In the genomic region with DNA sequence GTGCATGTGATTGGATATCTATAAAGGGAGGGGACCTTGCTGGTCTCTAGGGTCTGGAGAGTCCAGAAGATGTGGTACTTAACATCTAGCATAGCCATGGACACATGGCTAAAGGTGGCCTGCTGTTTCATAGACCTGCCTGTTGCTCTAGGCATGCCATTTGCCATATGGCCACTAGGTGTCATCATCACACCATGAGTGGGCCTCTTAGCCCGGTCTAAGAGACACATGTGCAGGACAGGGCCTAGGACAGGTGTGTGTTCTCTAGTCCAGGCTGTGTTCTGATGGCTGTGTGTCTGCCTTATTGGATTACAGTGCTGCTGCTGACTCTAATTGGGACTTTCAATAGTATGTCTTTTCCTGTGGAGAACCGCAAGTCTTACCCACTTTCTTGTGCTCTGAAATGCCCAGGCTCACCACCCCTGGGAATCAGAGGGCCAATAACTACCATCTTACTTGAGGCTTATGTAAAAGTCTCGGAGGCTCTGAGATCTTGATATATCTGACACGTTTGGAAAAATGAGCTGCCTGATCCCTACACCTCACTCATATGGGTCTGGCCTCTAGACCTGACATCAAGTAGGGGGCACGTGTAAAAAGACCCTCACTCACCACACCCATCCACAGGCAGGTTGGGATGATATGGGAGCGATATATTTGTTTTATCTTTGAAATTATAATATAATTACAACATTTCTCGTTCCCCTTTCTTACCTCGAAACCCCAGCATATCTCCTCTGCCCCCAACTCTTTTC, we compare ENCODE assay signal across 8 mouse cellular contexts. TPM values are rescaled to one million over a fixed set of nuclear protein-coding genes. Genes with fewer than 3 reads are reported as not detected.
DNase-seq lines count a peak whose midpoint lies in the region; ATAC-seq and TF ChIP-seq lines count a peak whose summit lies in the region.

No protein-coding gene starts in this region.

- no peaks in the 10 kb centered on the region for H3K9me3 ChIP-seq in CH12.LX (replicated peaks; ENCODE audit: low read length)
- H3K9me3 ChIP-seq in forebrain, embryonic 14.5 days (replicated peaks; ENCODE audit: control insufficient read depth, low read length): no peaks in the 10 kb centered on the region

- in situ Hi-C loops in CH12.LX (cut with MboI; ENCODE audit: low pct_ligation_motif_present, low pct_unique_long_range_greater_than_20kb, low sequenced_read_pairs): no loop called here

- no peaks in the 10 kb centered on the region for H3K79me2 ChIP-seq in CH12.LX (replicated peaks; ENCODE audit: control insufficient read depth, extremely low read depth, insufficient read depth, poor library complexity, severe bottlenecking)

- peaks cover 2 to 24% of the 10 kb centered on the region in 2 experiments; a peak in 2 of 4 replicates for H3K4me1 ChIP-seq in CH12.LX (ENCODE audit: control insufficient read depth in 1 of 2, insufficient read depth in 2 of 2)
- no peaks in the 10 kb centered on the region for H3K4me1 ChIP-seq in forebrain, embryonic 14.5 days (ENCODE audit: control insufficient read depth, insufficient read depth, low read length)

- no peak for TF ChIP-seq EP300 in CH12.LX (IDR thresholded peaks at IDR 0.05; ENCODE audit: low read length)

- peak; percentile 85 for DNase-seq in CH12.LX (ENCODE audit: extremely low read depth)
- DNase-seq in c-Kit-positive CD71-positive TER-119-positive erythroid progenitor cells, embryonic 14.5 days (ENCODE audit: low spot score): peak; percentile 64
- DNase-seq in forebrain, embryonic 14.5 days (ENCODE audit: low spot score): peak; percentile 84
- DNase-seq in heart, postnatal 25 days (ENCODE audit: low spot score): peak; percentile 54
- peak; percentile 82 for DNase-seq in layer of hippocampus, adult 11-12 months (ENCODE audit: low spot score)
- DNase-seq in lung, adult 18-20 months: peak; percentile 70 to 77
- peak; percentile 72 for DNase-seq in testis, postnatal 14 days (ENCODE audit: low spot score)

- peak; percentile 92 to 95 for TF ChIP-seq CTCF in CH12.LX (conservative IDR thresholded peaks at IDR 0.05 in 1 of 2, IDR thresholded peaks at IDR 0.05 in 1 of 2; ENCODE audit: low read depth in 2 of 2, low read length in 2 of 2)

- WGBS in forebrain, embryonic 14.5 days: 60% methylated on average over 8 of the region's 8 CpGs

- no peak overlapping the region for H3K4me3 ChIP-seq in CH12.LX (replicated peaks in 1 of 3; ENCODE audit: low read depth in 2 of 3, low read length in 2 of 3, poor library complexity in 1 of 3)
- H3K4me3 ChIP-seq in forebrain, embryonic 14.5 days (ENCODE audit: low read depth, low read length): no peak overlapping the region

- no peak overlapping the region for H3K9ac ChIP-seq in CH12.LX (ENCODE audit: insufficient read depth, low read depth)
- no peak overlapping the region for H3K9ac ChIP-seq in forebrain, embryonic 14.5 days (ENCODE audit: low read length)

- H3K27me3 ChIP-seq in CH12.LX (replicated peaks): no peaks in the 10 kb centered on the region
- no peaks in the 10 kb centered on the region for H3K27me3 ChIP-seq in forebrain, embryonic 14.5 days (replicated peaks; ENCODE audit: control insufficient read depth, insufficient read depth, low read length)

- no peaks in the 10 kb centered on the region for H3K36me3 ChIP-seq in CH12.LX (replicated peaks in 1 of 2; ENCODE audit: control insufficient read depth in 1 of 2, insufficient read depth in 1 of 2, low read length in 1 of 2)
- H3K36me3 ChIP-seq in forebrain, embryonic 14.5 days (ENCODE audit: control insufficient read depth, insufficient read depth, low read length): no peaks in the 10 kb centered on the region

- TF ChIP-seq POLR2A in CH12.LX (IDR thresholded peaks at IDR 0.05; ENCODE audit: low read depth, low read length): no peak

- no peak overlapping the region for H3K4me2 ChIP-seq in CH12.LX (ENCODE audit: insufficient read depth, low read depth, poor library complexity, severe bottlenecking)
- no peak overlapping the region for H3K4me2 ChIP-seq in forebrain, embryonic 14.5 days (ENCODE audit: low read length)

- no peak overlapping the region for H3K27ac ChIP-seq in CH12.LX (ENCODE audit: insufficient read depth, low read depth)
- no peak overlapping the region for H3K27ac ChIP-seq in forebrain, embryonic 14.5 days (ENCODE audit: low read depth, low read length)

- intact Hi-C loops in heart, postnatal 25 days (cut with DNase I): loop anchor here (1.0 to 5.0 kb wide), 7 partner anchors 115 to 1540 kb away; partner anchors contain the start of gene Osr1

- peak; percentile 99 for TF ChIP-seq RAD21 in CH12.LX (IDR thresholded peaks at IDR 0.05; ENCODE audit: low read depth, low read length)

- dilution Hi-C loops in CH12.LX (cut with MboI; ENCODE audit: extremely low pct_ligation_motif_present, extremely low pct_unique_long_range_greater_than_20kb, low sequenced_read_pairs): no loop called here

- ATAC-seq in forebrain, embryonic 14.5 days: peak; percentile 92
- ATAC-seq in neutrophil, adult 5-6 weeks (ENCODE audit: extremely low read depth, insufficient number of reproducible peaks, low FRiP score, poor library complexity, severe bottlenecking): peak; percentile 68

TF ChIP-seq in CH12.LX, 34 proteins besides CTCF, POLR2A, EP300 and RAD21:
- TF ChIP-seq ETS1 (conservative IDR thresholded peaks at IDR 0.05; ENCODE audit: low read depth, low read length): no peak
- TF ChIP-seq MYC (IDR thresholded peaks at IDR 0.05; ENCODE audit: low read depth, low read length): peak; percentile 94
- TF ChIP-seq SMC3 (IDR thresholded peaks at IDR 0.05; ENCODE audit: low read depth, low read length): peak; percentile 81
- TF ChIP-seq MXI1 (IDR thresholded peaks at IDR 0.05; ENCODE audit: low read depth, low read length): 0 out of 2 replicates have a peak, but pooled peaks have one; percentile 35
- TF ChIP-seq ELF1 (IDR thresholded peaks at IDR 0.05; ENCODE audit: low read depth, low read length): no peak
- peak; percentile 37 for TF ChIP-seq ZC3H11A (IDR thresholded peaks at IDR 0.05; ENCODE audit: low read depth, low read length)
- no peak for TF ChIP-seq BHLHE40 (IDR thresholded peaks at IDR 0.05; ENCODE audit: low read depth, low read length)
- TF ChIP-seq MAX (IDR thresholded peaks at IDR 0.05; ENCODE audit: low read length): peak; percentile 86
- no peak for TF ChIP-seq USF1 (IDR thresholded peaks at IDR 0.05; ENCODE audit: low read depth, low read length)
TF ChIP-seq in CH12.LX: peak in this region for 5.

RNA-seq across cellular contexts. Expression of gene Ttc32, which starts 22.5 kb away (rescaled TPM):
- total RNA-seq in CH12.LX (2012; rRNA removed) (11.5 and 12.6 TPM in 2 replicates), CH12.LX (2014; rRNA removed) (28.8 and 30.6 TPM in 2 replicates)
- 10.7 and 11.7 TPM in 2 replicates for polyA plus RNA-seq in CH12.LX (2012; ENCODE audit: insufficient read length, low read depth)
- 15.5 and 15.6 TPM in 2 replicates for polyA plus RNA-seq in forebrain, embryonic 14.5 days (2014; fragmentation: Nextera tagmentation; extraction: Ambion mirVana)
- total RNA-seq in heart, postnatal 25 days (2021): 10 to 100 TPM; 24.5 to 26.1 TPM
- total RNA-seq in neutrophil, adult 5-6 weeks (2017): 11.5 and 19.3 TPM in 2 replicates
